Mouse (Mus musculus) layer of hippocampus, adult 2 months (tissue): ENCODE measurements at regions not wholly inside any gene's neighbourhood (a gene's known extent, or its start where the extent isn't known, plus 50 kb on each side); places are given as distances from the start of the nearest gene placed in this dataset.

Experiments
- DNase-seq, 2 experiments: peaks; one replicate each; pipeline ENCODE4 v3.0.0; 2022; ENCODE audit warnings: low spot score in 2 of 2
- H3K27ac ChIP-seq: fragments of 200-600 bp; 2 replicates; pipeline ENCODE4 v1.8.1; 2022
- H3K4me3 ChIP-seq: fragments of 200-600 bp; 2 replicates; pipeline ENCODE4 v1.8.1; 2022; ENCODE audit warnings: mild to moderate bottlenecking
- CTCF ChIP-seq: fragments of 200-600 bp; conservative IDR thresholded peaks from 2 replicates; pipeline ENCODE4 v1.8.1; 2022; ENCODE audit warnings: antibody characterized with exemption, mild to moderate bottlenecking, moderate library complexity

GRCm38 (mm10) chr15:36373900-36374611 lies 633.5 kb downstream of the Zfp706 start:
- TF ChIP-seq CTCF = no peak
- no peak for DNase-seq
- peak overlapping the region; percentile 93 for H3K27ac ChIP-seq
- peak overlapping the region; percentile 49 for H3K4me3 ChIP-seq

- Histone ChIP-seq H3K27ac (peak overlapping the region; percentile 93), H3K4me3 (no peak overlapping the region)
- no peak for DNase-seq
- no peak for TF ChIP-seq CTCF
Observed at GRCm38 (mm10) chr15:36373481-36373880, 634.1 kb downstream of the Zfp706 start.

- Histone ChIP-seq H3K27ac (no peak overlapping the region), H3K4me3 (no peak overlapping the region)
- DNase-seq = no peak
- TF ChIP-seq CTCF = no peak
Observed at GRCm38 (mm10) chr15:36371382-36371781, 636.2 kb downstream of the Zfp706 start.

- no peak for DNase-seq
- Histone ChIP-seq H3K4me3 (no peak overlapping the region), H3K27ac (no peak overlapping the region)
- no peak for TF ChIP-seq CTCF
Observed at GRCm38 (mm10) chr15:36370906-36371305, 636.7 kb downstream of the Zfp706 start.

GRCm38 (mm10) chr15:36367296-36367695 lies 640.3 kb downstream of the Zfp706 start:
- H3K27ac ChIP-seq = no peak overlapping the region
- DNase-seq = no peak
- TF ChIP-seq CTCF = no peak
- no peak overlapping the region for H3K4me3 ChIP-seq

GRCm38 (mm10) chr15:36364757-36365156 lies 642.8 kb downstream of the Zfp706 start:
- Histone ChIP-seq H3K4me3 (no peak overlapping the region), H3K27ac (no peak overlapping the region)
- TF ChIP-seq CTCF = no peak
- no peak for DNase-seq

GRCm38 (mm10) chr15:36364062-36364461 lies 643.5 kb downstream of the Zfp706 start:
- Histone ChIP-seq H3K4me3 (no peak overlapping the region), H3K27ac (peak overlapping the region; percentile 63; the same call in 1 of the 2 replicates)
- DNase-seq = peak; percentile 51 to 71
- TF ChIP-seq CTCF = no peak

GRCm38 (mm10) chr15:36362911-36363565 lies 644.5 kb downstream of the Zfp706 start:
- peak overlapping the region; percentile 63; the same call in 1 of the 2 replicates for H3K27ac ChIP-seq
- DNase-seq = no peak
- TF ChIP-seq CTCF = peak; percentile 53
- no peak overlapping the region for H3K4me3 ChIP-seq

- TF ChIP-seq CTCF = no peak
- Histone ChIP-seq H3K27ac (no peak overlapping the region), H3K4me3 (no peak overlapping the region)
- no peak for DNase-seq
Observed at GRCm38 (mm10) chr15:36361522-36362148, 645.9 kb downstream of the Zfp706 start.

GRCm38 (mm10) chr15:36360694-36361521 lies 646.7 kb downstream of the Zfp706 start:
- no peak for TF ChIP-seq CTCF
- H3K27ac ChIP-seq = no peak overlapping the region
- DNase-seq = no peak
- no peak overlapping the region for H3K4me3 ChIP-seq

GRCm38 (mm10) chr15:36355851-36356250 lies 651.7 kb downstream of the Zfp706 start:
- Histone ChIP-seq H3K27ac (no peak overlapping the region), H3K4me3 (no peak overlapping the region)
- no peak for DNase-seq
- TF ChIP-seq CTCF = no peak

- H3K27ac ChIP-seq = no peak overlapping the region
- no peak for TF ChIP-seq CTCF
- no peak overlapping the region for H3K4me3 ChIP-seq
- no peak for DNase-seq
Observed at GRCm38 (mm10) chr15:36354545-36354944, 653.0 kb downstream of the Zfp706 start.

GRCm38 (mm10) chr15:36353793-36354192 lies 653.8 kb downstream of the Zfp706 start:
- no peak for DNase-seq
- Histone ChIP-seq H3K4me3 (no peak overlapping the region), H3K27ac (no peak overlapping the region)
- TF ChIP-seq CTCF = no peak
